Mouse (Mus musculus) liver, postnatal 0 days (tissue): ENCODE measurements around the gene Phf19.

Experiments used
- CTCF ChIP-seq: sonication (generic); IDR thresholded peaks from 2 replicates; pipeline ENCODE4 v1.5.1; 2016; ENCODE audit warnings: antibody characterized with exemption, low read depth
- EP300 ChIP-seq: IDR thresholded peaks from 2 replicates; pipeline ENCODE4 v1.6.1; 2016; ENCODE audit warnings: antibody characterized with exemption, low read depth, mild to moderate bottlenecking

GRCm38 (mm10) chr2:34958582-34958981 is 44.8 kb upstream of the Phf19 start:
- TF ChIP-seq CTCF (no peak), EP300 (no peak)
